Mouse (Mus musculus) CH12.LX (cell line): Measurements from ENCODE around the gene Foxp1. TPM values are rescaled to one million over a fixed set of nuclear protein-coding genes. Genes with fewer than 3 reads are reported as not detected.

Experiments
- DNase-seq: peaks from one replicate; pipeline ENCODE4 v3.0.0-alpha.2; 2013; ENCODE audit errors: extremely low read depth
- H3K27ac ChIP-seq: 2 replicates; pipeline ENCODE4 v1.5.1; 2012; ENCODE audit warnings: low read depth, mild to moderate bottlenecking, control low read depth, moderate library complexity; ENCODE audit not compliant: insufficient read depth
- H3K27me3 ChIP-seq: replicated peaks from 2 replicates; pipeline ENCODE3; 2012; ENCODE audit warnings: inconsistent platforms
- H3K36me3 ChIP-seq, 2 experiments: replicated peaks in 1 of 2; 2 replicates each; pipeline versions ENCODE3 to v1.6.1; 2012; ENCODE audit warnings: inconsistent platforms in 1 of 2, low read length in 1 of 2, mild to moderate bottlenecking in 1 of 2, mixed read lengths in 1 of 2, moderate library complexity in 1 of 2; ENCODE audit not compliant: control insufficient read depth in 1 of 2, insufficient read depth in 1 of 2
- H3K4me1 ChIP-seq, 2 experiments: 2 replicates each; pipeline ENCODE4 v1.6.1; 2012; ENCODE audit warnings: inconsistent platforms in 1 of 2, moderate library complexity in 1 of 2; ENCODE audit not compliant: insufficient read depth in 2 of 2, control insufficient read depth in 1 of 2
- H3K4me2 ChIP-seq: 2 replicates; pipeline ENCODE4 v1.6.1; 2012; ENCODE audit warnings: low read depth, mild to moderate bottlenecking, control low read depth; ENCODE audit not compliant: poor library complexity, insufficient read depth, severe bottlenecking
- H3K4me3 ChIP-seq, 3 experiments: fragments of 150-350 bp in 1 of 3; sonication (generic) in 1 of 3; replicated peaks in 1 of 3; 2 replicates each; pipeline versions ENCODE3 to v1.5.1; 2011 to 2012; ENCODE audit warnings: low read depth in 2 of 3, low read length in 2 of 3, mild to moderate bottlenecking in 2 of 3, moderate library complexity in 2 of 3, control low read depth in 1 of 3, improper control_type of control experiment in 1 of 3, inconsistent platforms in 1 of 3, mixed read lengths in 1 of 3; ENCODE audit not compliant: poor library complexity in 1 of 3
- H3K79me2 ChIP-seq: replicated peaks from 2 replicates; pipeline ENCODE4 v1.6.1; 2012; ENCODE audit warnings: mild to moderate bottlenecking, moderate library complexity; ENCODE audit not compliant: control insufficient read depth, poor library complexity, insufficient read depth, severe bottlenecking; ENCODE audit errors: extremely low read depth
- H3K9ac ChIP-seq: 2 replicates; pipeline ENCODE4 v1.6.1; 2012; ENCODE audit warnings: low read depth, mild to moderate bottlenecking, control low read depth, moderate library complexity; ENCODE audit not compliant: insufficient read depth
- H3K9me3 ChIP-seq: replicated peaks from 2 replicates; pipeline ENCODE3; 2012; ENCODE audit warnings: low read length, inconsistent platforms, mixed read lengths
- BHLHE40 ChIP-seq: IDR thresholded peaks from 2 replicates; pipeline ENCODE4 v1.6.1; 2011; ENCODE audit warnings: mild to moderate bottlenecking, low read depth, low read length, improper control_type of control experiment
- CHD1 ChIP-seq: IDR thresholded peaks from 2 replicates; pipeline ENCODE4 v1.6.1; 2012; ENCODE audit warnings: low read depth, low read length, improper control_type of control experiment, inconsistent platforms
- CTCF ChIP-seq, 2 experiments: IDR thresholded peaks in 1 of 2; conservative IDR thresholded peaks in 1 of 2; 2 replicates each; pipeline ENCODE4 v1.5.1; 2011 to 2012; ENCODE audit warnings: low read depth in 2 of 2, low read length in 2 of 2, improper control_type of control experiment in 1 of 2, inconsistent platforms in 1 of 2, mild to moderate bottlenecking in 1 of 2, moderate library complexity in 1 of 2
- GABPA ChIP-seq: IDR thresholded peaks from 2 replicates; pipeline ENCODE4 v1.6.1; 2012; ENCODE audit warnings: low read depth, low read length, improper control_type of control experiment, inconsistent platforms; ENCODE audit not compliant: insufficient replicate concordance
- IRF4 ChIP-seq: IDR thresholded peaks from 2 replicates; pipeline ENCODE4 v1.6.1; 2014; ENCODE audit warnings: low read depth, mild to moderate bottlenecking, inconsistent platforms, low read length, improper control_type of control experiment
- MAFK ChIP-seq: IDR thresholded peaks from 2 replicates; pipeline ENCODE4 v1.6.1; 2011; ENCODE audit warnings: low read length, improper control_type of control experiment; ENCODE audit not compliant: insufficient replicate concordance
- MAZ ChIP-seq: IDR thresholded peaks from 2 replicates; pipeline ENCODE4 v1.6.1; 2012; ENCODE audit warnings: low read depth, mild to moderate bottlenecking, inconsistent platforms, low read length, improper control_type of control experiment, moderate library complexity
- MYC ChIP-seq: IDR thresholded peaks from 2 replicates; pipeline ENCODE4 v1.6.1; 2011; ENCODE audit warnings: low read depth, mild to moderate bottlenecking, improper control_type of control experiment, low read length
- PAX5 ChIP-seq: IDR thresholded peaks from 2 replicates; pipeline ENCODE4 v1.6.1; 2012; ENCODE audit warnings: low read length, inconsistent platforms, mixed read lengths
- POLR2A ChIP-seq: IDR thresholded peaks from 2 replicates; pipeline ENCODE4 v1.6.1; 2011; ENCODE audit warnings: low read depth, mild to moderate bottlenecking, improper control_type of control experiment, low read length
- RCOR1 ChIP-seq: conservative IDR thresholded peaks from 2 replicates; pipeline ENCODE4 v1.6.1; 2012; ENCODE audit warnings: low read depth, mild to moderate bottlenecking, inconsistent platforms, low read length, improper control_type of control experiment
- SMC3 ChIP-seq: IDR thresholded peaks from 2 replicates; pipeline ENCODE4 v1.6.1; 2011; ENCODE audit warnings: low read depth, low read length, improper control_type of control experiment
- USF1 ChIP-seq: IDR thresholded peaks from 2 replicates; pipeline ENCODE4 v1.6.1; 2014; ENCODE audit warnings: low read depth, mild to moderate bottlenecking, inconsistent platforms, low read length, improper control_type of control experiment
- USF2 ChIP-seq: conservative IDR thresholded peaks from 2 replicates; pipeline ENCODE4 v1.6.1; 2011; ENCODE audit warnings: low read depth, low read length, improper control_type of control experiment
- ZC3H11A ChIP-seq: IDR thresholded peaks from 2 replicates; pipeline ENCODE4 v1.6.1; 2012; ENCODE audit warnings: low read depth, mild to moderate bottlenecking, inconsistent platforms, low read length, improper control_type of control experiment
- ZMIZ1 ChIP-seq: IDR thresholded peaks from 2 replicates; pipeline ENCODE4 v1.6.1; 2012; ENCODE audit warnings: low read depth, mild to moderate bottlenecking, inconsistent platforms, low read length, improper control_type of control experiment
- ZNF384 ChIP-seq: IDR thresholded peaks from 2 replicates; pipeline ENCODE4 v1.6.1; 2012; ENCODE audit warnings: low read depth, low read length, improper control_type of control experiment, inconsistent platforms
- dilution Hi-C: fragments of 300-500 bp; cut with MboI; formaldehyde crosslinking; loops from 2 replicates; pipeline ENCODE4 v1.14.3; 2020; ENCODE audit warnings: low sequenced_read_pairs; ENCODE audit not compliant: extremely low pct_unique_long_range_greater_than_20kb, extremely low pct_ligation_motif_present
- in situ Hi-C: fragments of 300-500 bp; cut with MboI; formaldehyde crosslinking; loops from 3 replicates; pipeline ENCODE4 v1.14.3; 2019; ENCODE audit warnings: low sequenced_read_pairs, low pct_ligation_motif_present, low pct_unique_long_range_greater_than_20kb, mixed read lengths
- polyA plus RNA-seq: library from polyadenylated mRNA; unstranded; fragments of >175 nt; gene quantifications from 2 replicates; pipeline ENCODE4 v1.2.1, GENCODE M21; 2012; ENCODE audit warnings: low read depth; ENCODE audit not compliant: insufficient read length
- total RNA-seq, 2 experiments: library from RNA; depleted of rRNA; stranded (reverse); fragments of 300-350 nt in 1 of 2; fragments of >200 nt in 1 of 2; gene quantifications; 2 replicates each; pipeline ENCODE4 v1.2.3; 2012 to 2014

Gene Foxp1
- total and polyA plus RNA-seq, 3 experiments, result 66.5 to 105 (median 87.4) TPM

GRCm38 (mm10) chr6:99019716-99020115 is 502.8 kb downstream of the Foxp1 start:
- TF ChIP-seq CHD1 (no peak; the same call in 1 of the 2 replicates), GABPA (no peak), MYC (no peak)
- peak overlapping the region; percentile 77 for H3K27ac ChIP-seq
- H3K79me2 ChIP-seq, result peaks cover 91% of the 10 kb centered on the region
- dilution Hi-C loops, result no loop called here
- peak overlapping the region; percentile 59 for H3K9ac ChIP-seq
- peaks cover 39 to 55% of the 10 kb centered on the region in 2 experiments for H3K36me3 ChIP-seq
- H3K27me3 ChIP-seq, result no peaks in the 10 kb centered on the region
- peak overlapping the region in 1 of 3 experiments; percentile 6 for H3K4me3 ChIP-seq
- peaks cover 13 to 76% of the 10 kb centered on the region in 2 experiments for H3K4me1 ChIP-seq
- no peaks in the 10 kb centered on the region for H3K9me3 ChIP-seq
- H3K4me2 ChIP-seq, result peak overlapping the region; percentile 96
- in situ Hi-C loops, result no loop called here
- DNase-seq, result no peak

DNA sequence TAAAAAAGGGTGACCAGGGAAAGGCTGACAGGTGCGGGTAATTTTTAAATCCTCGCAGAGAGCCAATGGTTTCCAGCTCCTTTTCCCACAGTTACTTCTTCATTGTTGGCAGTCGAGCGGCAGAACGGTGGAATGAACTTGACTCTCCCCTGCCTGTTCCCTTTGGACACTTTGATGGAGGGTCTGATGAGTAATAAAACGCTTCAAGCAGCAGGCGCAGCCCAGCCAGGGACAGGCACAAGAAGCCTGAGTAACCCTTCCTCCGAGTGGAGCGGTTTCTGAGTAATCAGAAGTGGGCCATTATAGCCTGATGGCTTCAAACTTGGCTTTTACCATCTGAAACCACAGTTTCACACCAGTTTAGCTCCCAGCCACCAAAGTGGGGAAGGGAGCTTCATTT is 503.3 kb downstream of the Foxp1 start:
- Histone ChIP-seq H3K4me1 (peaks cover 13 to 81% of the 10 kb centered on the region in 2 experiments), H3K36me3 (peaks cover 43 to 59% of the 10 kb centered on the region in 2 experiments), H3K4me3 (no peak overlapping the region), H3K9ac (peak overlapping the region; percentile 59), H3K79me2 (peaks cover 91% of the 10 kb centered on the region), H3K9me3 (no peaks in the 10 kb centered on the region), H3K4me2 (peak overlapping the region; percentile 96), H3K27ac (peak overlapping the region; percentile 69), H3K27me3 (no peaks in the 10 kb centered on the region)
- in situ Hi-C loops, result no loop called here
- no peak for DNase-seq
- TF ChIP-seq BHLHE40 (peak; percentile 33), ZNF384 (no peak), MAZ (no peak), USF2 (no peak), ZC3H11A (no peak), IRF4 (peak; percentile 22; the same call in 1 of the 2 replicates), PAX5 (no peak), CTCF (conservative IDR thresholded peaks at IDR 0.05 in 1 of 2, IDR thresholded peaks at IDR 0.05 in 1 of 2; ENCODE audit: low read depth in 2 of 2, low read length in 2 of 2) (no peak), SMC3 (no peak), CHD1 (no peak), MAFK (no peak)
- dilution Hi-C loops, result no loop called here

DNA sequence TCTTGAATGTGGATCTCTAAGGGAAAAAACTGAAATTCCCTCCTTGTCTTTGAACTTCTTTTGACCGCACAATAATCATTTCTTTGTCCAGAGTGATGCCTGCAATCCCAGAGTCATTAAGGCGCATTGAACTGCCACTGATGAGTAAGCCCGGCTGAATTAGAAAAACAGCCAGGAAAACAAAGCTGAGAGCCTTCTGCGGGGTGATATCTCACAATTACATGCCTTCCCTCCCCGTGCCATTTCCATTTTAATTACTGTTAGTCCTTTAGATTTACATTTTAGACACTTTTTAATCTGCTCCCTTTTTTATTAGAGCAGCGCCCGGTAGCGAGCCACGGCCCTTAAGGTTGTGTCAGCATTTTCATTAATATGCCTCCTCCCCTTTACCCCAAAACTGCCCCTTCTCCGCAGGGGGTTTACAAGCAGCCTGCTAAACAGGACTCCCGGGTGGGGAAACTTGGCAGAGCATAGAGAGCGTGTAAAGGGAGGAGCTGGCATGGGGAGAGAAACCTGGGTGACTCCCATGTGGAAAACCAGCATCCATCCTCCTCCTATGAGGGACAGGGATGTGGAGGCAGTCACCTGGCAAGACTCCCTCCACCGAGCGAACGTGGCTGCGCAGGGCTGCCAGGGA is 508.5 kb downstream of the Foxp1 start:
- Histone ChIP-seq H3K27ac (no peak overlapping the region), H3K9me3 (peaks cover 9% of the 10 kb centered on the region), H3K4me3 (no peak overlapping the region), H3K27me3 (no peaks in the 10 kb centered on the region), H3K4me2 (no peak overlapping the region), H3K36me3 (peaks cover 78 to 98% of the 10 kb centered on the region in 2 experiments), H3K9ac (no peak overlapping the region), H3K79me2 (peaks cover 73% of the 10 kb centered on the region), H3K4me1 (peaks cover 9 to 58% of the 10 kb centered on the region in 2 experiments; a peak in 3 of 4 replicates)
- dilution Hi-C loops, result no loop called here
- TF ChIP-seq RCOR1 (no peak), ZNF384 (no peak), POLR2A (no peak), USF1 (no peak), ZMIZ1 (no peak)
- in situ Hi-C loops, result no loop called here
- DNase-seq, result no peak
